Mouse (Mus musculus) MEL (cell line): ENCODE measurements around the gene Batf3. TPM values are rescaled to one million over a fixed set of nuclear protein-coding genes. Genes with fewer than 3 reads are reported as not detected.

Source experiments
- DNase-seq: peaks from one replicate; pipeline ENCODE4 v3.0.0; 2011; ENCODE audit warnings: low read depth, low spot score
- H3K27ac ChIP-seq: 2 replicates; pipeline ENCODE4 v1.5.1; 2012; ENCODE audit warnings: low read depth, mild to moderate bottlenecking, control low read depth, low read length, moderate library complexity; ENCODE audit not compliant: control insufficient read depth
- H3K27me3 ChIP-seq, 2 experiments: fragments of 150-350 bp in 1 of 2; sonication (generic) in 1 of 2; 2 replicates each; pipeline ENCODE4 v1.6.1; 2012; ENCODE audit warnings: low read length in 2 of 2, mild to moderate bottlenecking in 2 of 2, improper control_type of control experiment in 1 of 2, moderate library complexity in 1 of 2; ENCODE audit not compliant: insufficient read depth in 2 of 2, control insufficient read depth in 1 of 2
- H3K36me3 ChIP-seq, 2 experiments: 2 replicates each; pipeline ENCODE4 v1.6.1; 2012 to 2014; ENCODE audit warnings: low read length in 2 of 2, improper control_type of control experiment in 1 of 2, inconsistent platforms in 1 of 2, mild to moderate bottlenecking in 1 of 2; ENCODE audit not compliant: insufficient read depth in 2 of 2, control insufficient read depth in 1 of 2
- H3K4me1 ChIP-seq, 2 experiments: fragments of 150-350 bp in 1 of 2; sonication (generic) in 1 of 2; 2 replicates each; pipeline ENCODE4 v1.6.1; 2012; ENCODE audit warnings: low read length in 2 of 2, improper control_type of control experiment in 1 of 2, mild to moderate bottlenecking in 1 of 2; ENCODE audit not compliant: insufficient read depth in 2 of 2, control insufficient read depth in 1 of 2
- H3K4me3 ChIP-seq, 2 experiments: fragments of 150-350 bp in 1 of 2; sonication (generic) in 1 of 2; 2 replicates each; pipeline ENCODE4 v1.5.1; 2012; ENCODE audit warnings: low read depth in 2 of 2, low read length in 2 of 2, mild to moderate bottlenecking in 2 of 2, moderate library complexity in 2 of 2, control low read depth in 1 of 2, improper control_type of control experiment in 1 of 2; ENCODE audit not compliant: control insufficient read depth in 1 of 2, insufficient read depth in 1 of 2
- H3K79me2 ChIP-seq: 2 replicates; pipeline ENCODE4 v1.6.1; 2012; ENCODE audit warnings: mild to moderate bottlenecking, low read length, moderate library complexity; ENCODE audit not compliant: control insufficient read depth, poor library complexity, insufficient read depth
- H3K9ac ChIP-seq: 2 replicates; pipeline ENCODE4 v1.6.1; 2012; ENCODE audit warnings: low read depth, mild to moderate bottlenecking, control low read depth, low read length, moderate library complexity; ENCODE audit not compliant: control insufficient read depth, poor library complexity, severe bottlenecking
- H3K9me3 ChIP-seq: fragments of 150-350 bp; sonication (generic); replicated peaks from 2 replicates; pipeline ENCODE4 v1.6.1; 2012; ENCODE audit warnings: mild to moderate bottlenecking, low read length, improper control_type of control experiment, moderate library complexity; ENCODE audit not compliant: insufficient read depth
- BHLHE40 ChIP-seq: IDR thresholded peaks from 2 replicates; pipeline ENCODE4 v1.6.1; 2012; ENCODE audit warnings: low read depth, mild to moderate bottlenecking, inconsistent platforms, low read length, improper control_type of control experiment, borderline replicate concordance
- CHD1 ChIP-seq: IDR thresholded peaks from 2 replicates; pipeline ENCODE4 v1.6.1; 2012; ENCODE audit warnings: low read depth, mild to moderate bottlenecking, inconsistent platforms, low read length, improper control_type of control experiment
- CHD2 ChIP-seq: IDR thresholded peaks from 2 replicates; pipeline ENCODE4 v1.6.1; 2011; ENCODE audit warnings: low read length, improper control_type of control experiment
- ELF1 ChIP-seq: IDR thresholded peaks from 2 replicates; pipeline ENCODE4 v1.6.1; 2014; ENCODE audit warnings: low read depth, mild to moderate bottlenecking, inconsistent platforms, low read length, improper control_type of control experiment, moderate library complexity
- JUND ChIP-seq: IDR thresholded peaks from 2 replicates; pipeline ENCODE4 v1.6.1; 2011; ENCODE audit warnings: low read depth, mild to moderate bottlenecking, improper control_type of control experiment, low read length
- MAX ChIP-seq: IDR thresholded peaks from 2 replicates; pipeline ENCODE4 v1.6.1; 2011; ENCODE audit warnings: low read length, improper control_type of control experiment
- MAZ ChIP-seq: IDR thresholded peaks from 2 replicates; pipeline ENCODE4 v1.6.1; 2012; ENCODE audit warnings: low read depth, mild to moderate bottlenecking, inconsistent platforms, low read length, improper control_type of control experiment
- MEF2A ChIP-seq: IDR thresholded peaks from 2 replicates; pipeline ENCODE4 v1.6.1; 2014; ENCODE audit warnings: low read depth, mild to moderate bottlenecking, inconsistent platforms, low read length, improper control_type of control experiment; ENCODE audit not compliant: poor library complexity, insufficient replicate concordance, severe bottlenecking; ENCODE audit errors: extremely low read depth
- MXI1 ChIP-seq: IDR thresholded peaks from 2 replicates; pipeline ENCODE4 v1.6.1; 2011; ENCODE audit warnings: mild to moderate bottlenecking, low read depth, low read length, improper control_type of control experiment
- MYC ChIP-seq: IDR thresholded peaks from 2 replicates; pipeline ENCODE4 v1.6.1; 2011; ENCODE audit warnings: low read depth, mild to moderate bottlenecking, low read length, improper control_type of control experiment, moderate library complexity
- NRF1 ChIP-seq: IDR thresholded peaks from 2 replicates; pipeline ENCODE4 v1.6.1; 2014; ENCODE audit warnings: low read depth, mild to moderate bottlenecking, inconsistent platforms, low read length, improper control_type of control experiment, moderate library complexity; ENCODE audit not compliant: poor library complexity, insufficient read depth, severe bottlenecking
- POLR2A ChIP-seq, 2 experiments: IDR thresholded peaks; 2 replicates each; pipeline ENCODE4 v1.6.1; 2011 to 2012; ENCODE audit warnings: low read length in 2 of 2, mild to moderate bottlenecking in 2 of 2, control low read depth in 1 of 2, improper control_type of control experiment in 1 of 2, low read depth in 1 of 2, moderate library complexity in 1 of 2; ENCODE audit not compliant: control insufficient read depth in 1 of 2, insufficient read depth in 1 of 2, poor library complexity in 1 of 2
- POLR2AphosphoS2 ChIP-seq: IDR thresholded peaks from 2 replicates; pipeline ENCODE4 v1.6.1; 2011; ENCODE audit warnings: low read length, improper control_type of control experiment
- POLR2AphosphoS5 ChIP-seq: IDR thresholded peaks from 2 replicates; pipeline ENCODE4 v1.6.1; 2012; ENCODE audit warnings: low read depth, borderline replicate concordance, mild to moderate bottlenecking, inconsistent platforms, low read length, moderate library complexity, mixed read lengths
- RCOR1 ChIP-seq: IDR thresholded peaks from 2 replicates; pipeline ENCODE4 v1.6.1; 2012; ENCODE audit warnings: low read depth, mild to moderate bottlenecking, inconsistent platforms, low read length, improper control_type of control experiment
- SMC3 ChIP-seq: IDR thresholded peaks from 2 replicates; pipeline ENCODE4 v1.6.1; 2011; ENCODE audit warnings: low read depth, low read length, improper control_type of control experiment
- TBP ChIP-seq: IDR thresholded peaks from 2 replicates; pipeline ENCODE4 v1.8.0; 2011; ENCODE audit warnings: low read depth, low read length, improper control_type of control experiment
- TCF12 ChIP-seq: IDR thresholded peaks from 2 replicates; pipeline ENCODE4 v1.6.1; 2014; ENCODE audit warnings: low read depth, mild to moderate bottlenecking, inconsistent platforms, low read length, improper control_type of control experiment, moderate library complexity
- UBTF ChIP-seq: IDR thresholded peaks from 2 replicates; pipeline ENCODE4 v1.6.1; 2012; ENCODE audit warnings: low read depth, mild to moderate bottlenecking, inconsistent platforms, low read length, improper control_type of control experiment, moderate library complexity, borderline replicate concordance; ENCODE audit not compliant: insufficient read depth
- ZMIZ1 ChIP-seq: IDR thresholded peaks from 2 replicates; pipeline ENCODE4 v1.6.1; 2012; ENCODE audit warnings: low read depth, mild to moderate bottlenecking, inconsistent platforms, low read length, improper control_type of control experiment, moderate library complexity
- polyA plus RNA-seq, 2 experiments: library from polyadenylated mRNA; stranded (reverse) in 1 of 2; unstranded in 1 of 2; fragments of >175 nt in 1 of 2; fragments of >200 nt in 1 of 2; gene quantifications; 2 replicates each; pipeline versions ENCODE4 v1.2.1 to v1.2.4; 2012; ENCODE audit warnings: low replicate concordance in 2 of 2, low read depth in 1 of 2; ENCODE audit not compliant: insufficient read length in 2 of 2, insufficient read depth in 1 of 2, missing spikeins in 1 of 2
- total RNA-seq: library from RNA; depleted of rRNA; stranded (reverse); fragments of 300-350 nt; gene quantifications from 2 replicates; pipeline ENCODE4 v1.2.3, GENCODE M21; 2012

Batf3 gene
- total and polyA plus RNA-seq, 3 experiments: 1.5 to 2.4 TPM; not detected in 1

DNA sequence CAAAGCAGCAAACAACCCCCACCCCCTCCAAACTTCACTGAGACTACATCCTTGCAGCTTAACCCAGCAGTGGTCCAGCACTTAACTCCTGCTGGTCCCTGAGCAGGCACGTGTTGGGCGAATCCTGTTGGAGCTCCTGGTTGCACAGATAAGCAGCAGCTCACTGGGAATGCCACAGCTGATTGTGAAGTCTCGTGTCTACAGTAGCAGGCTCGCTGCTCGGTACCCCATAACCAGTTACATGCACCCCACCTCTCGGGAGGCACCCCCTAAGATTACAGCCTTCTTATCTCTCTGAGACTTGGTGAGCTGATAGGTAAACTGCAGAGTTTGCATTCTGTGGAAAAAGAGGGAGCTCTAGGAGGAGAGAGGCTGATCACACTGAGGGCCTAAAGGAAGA is 8.3 kb upstream of the Batf3 start (continued):
- TF ChIP-seq MAX (0 out of 2 replicates have a peak, but pooled peaks have one; percentile 50), POLR2AphosphoS2 (no peak; the same call in 1 of the 2 replicates), POLR2AphosphoS5 (no peak), RCOR1 (peak; percentile 53; the same call in 1 of the 2 replicates), TBP (no peak)

GRCm38 (mm10) chr1:191092050-191092449 is 5.6 kb upstream of the Batf3 start:
- H3K27me3 ChIP-seq: no peaks in the 10 kb centered on the region
- no peak for TF ChIP-seq BHLHE40
- TF ChIP-seq CHD2: no peak
- no peak for TF ChIP-seq JUND
- TF ChIP-seq MAZ: no peak
- TF ChIP-seq MEF2A: no peak
- TF ChIP-seq POLR2A (IDR thresholded peaks at IDR 0.05; ENCODE audit: control insufficient read depth in 1 of 2, insufficient read depth in 1 of 2, low read depth in 1 of 2, low read length in 2 of 2, poor library complexity in 1 of 2): no peak
- TF ChIP-seq UBTF: no peak
- TF ChIP-seq TCF12: no peak
- TF ChIP-seq SMC3: no peak
- no peak for TF ChIP-seq POLR2AphosphoS5
- no peak for TF ChIP-seq MYC
- TF ChIP-seq CHD1: no peak
- no peak for TF ChIP-seq ELF1
- TF ChIP-seq ZMIZ1: no peak
- no peak for TF ChIP-seq MXI1
- no peak for TF ChIP-seq NRF1
- H3K9ac ChIP-seq: no peak overlapping the region
- no peaks in the 10 kb centered on the region for H3K9me3 ChIP-seq
- H3K79me2 ChIP-seq: no peaks in the 10 kb centered on the region
- H3K4me1 ChIP-seq: peaks cover 37 to 60% of the 10 kb centered on the region in 2 experiments
- no peak overlapping the region for H3K4me3 ChIP-seq
- peaks cover 0 to 43% of the 10 kb centered on the region in 2 experiments; a peak in 2 of 4 replicates for H3K36me3 ChIP-seq
- DNase-seq: no peak
- no peak overlapping the region for H3K27ac ChIP-seq
